Mouse (Mus musculus): ENCODE measurements around the gene Lrrn3.

Lrrn3 gene

DNA sequence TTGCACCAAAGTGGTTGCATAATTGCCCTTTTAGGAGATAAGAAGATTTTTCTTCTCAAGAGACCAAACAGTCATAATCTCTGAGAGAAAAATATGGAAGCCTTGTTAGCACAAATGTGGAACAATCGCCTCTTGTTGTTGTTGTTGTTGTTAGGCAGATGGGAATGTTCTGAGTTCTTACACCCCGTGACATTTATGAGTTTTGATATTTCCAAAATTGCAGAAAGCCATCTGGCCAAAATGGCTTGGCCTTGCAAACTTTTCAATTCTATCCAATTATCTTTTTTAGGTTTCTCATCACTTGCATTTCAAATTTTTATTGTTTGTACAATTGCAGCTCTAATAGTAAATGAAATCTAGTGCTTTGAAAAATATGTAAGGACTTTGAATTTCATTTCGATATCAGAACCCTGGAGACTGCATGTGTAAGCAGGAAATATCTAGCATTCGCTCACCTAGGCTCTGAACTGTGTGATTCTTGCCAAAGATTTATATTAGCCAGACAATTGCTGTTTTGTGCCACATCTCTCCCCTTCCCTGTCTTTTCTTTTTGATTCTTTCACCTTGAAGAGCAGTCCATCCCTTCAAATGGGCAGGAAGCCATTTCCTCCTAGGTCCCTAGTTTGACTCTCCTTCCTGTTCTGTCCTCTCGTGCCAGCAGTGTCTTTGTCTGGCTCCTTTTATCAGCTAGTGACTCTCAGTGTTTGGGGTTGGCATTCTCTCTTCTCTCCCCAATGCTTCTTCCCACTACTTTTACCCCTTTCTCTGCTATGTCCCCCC lies 49.8 kb downstream of the Lrrn3 start:
- no peak for DNase-seq (ENCODE audit: low spot score in 2 of 2)

DNA sequence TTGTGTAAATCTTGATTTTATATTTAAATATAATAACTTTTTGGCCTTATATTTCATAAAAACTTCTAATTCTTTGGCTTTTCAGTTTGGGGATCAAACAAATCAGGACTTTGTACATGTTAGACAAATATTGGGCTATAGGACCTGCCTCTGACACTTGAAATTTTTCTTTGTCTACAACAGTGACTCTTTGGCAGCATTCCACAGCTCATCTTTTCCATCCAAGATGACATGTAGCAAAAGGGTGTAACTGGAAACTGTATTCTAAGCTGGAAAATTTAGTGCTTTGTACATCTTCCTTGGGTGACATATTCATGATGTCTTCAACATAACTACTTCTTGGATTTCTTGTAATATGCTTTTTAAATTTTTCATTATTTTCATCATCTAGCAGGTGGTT lies 57.4 kb downstream of the Lrrn3 start:
- DNase-seq (ENCODE audit: low spot score in 2 of 2): no peak

DNA sequence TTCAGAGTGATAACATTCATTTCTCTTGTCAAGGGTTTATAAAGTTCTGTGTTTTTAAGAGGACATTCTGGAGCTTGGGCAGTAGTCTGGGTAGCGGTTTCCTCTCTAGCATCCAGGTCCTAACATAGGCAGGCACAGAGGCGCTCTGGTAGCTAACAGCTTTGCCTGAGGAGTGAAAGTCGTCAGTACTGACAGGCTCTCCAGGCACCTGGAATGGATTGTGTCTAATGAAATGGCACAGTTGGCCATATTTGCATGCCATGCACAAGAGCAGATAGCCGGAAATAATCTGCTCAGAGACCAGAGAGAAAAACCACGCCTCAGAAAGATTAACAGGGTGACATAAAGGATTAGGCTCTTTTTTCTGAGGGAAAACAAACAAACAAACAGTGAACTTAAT lies 58.8 kb downstream of the Lrrn3 start:
- no peak for DNase-seq (ENCODE audit: low spot score in 2 of 2)

DNA sequence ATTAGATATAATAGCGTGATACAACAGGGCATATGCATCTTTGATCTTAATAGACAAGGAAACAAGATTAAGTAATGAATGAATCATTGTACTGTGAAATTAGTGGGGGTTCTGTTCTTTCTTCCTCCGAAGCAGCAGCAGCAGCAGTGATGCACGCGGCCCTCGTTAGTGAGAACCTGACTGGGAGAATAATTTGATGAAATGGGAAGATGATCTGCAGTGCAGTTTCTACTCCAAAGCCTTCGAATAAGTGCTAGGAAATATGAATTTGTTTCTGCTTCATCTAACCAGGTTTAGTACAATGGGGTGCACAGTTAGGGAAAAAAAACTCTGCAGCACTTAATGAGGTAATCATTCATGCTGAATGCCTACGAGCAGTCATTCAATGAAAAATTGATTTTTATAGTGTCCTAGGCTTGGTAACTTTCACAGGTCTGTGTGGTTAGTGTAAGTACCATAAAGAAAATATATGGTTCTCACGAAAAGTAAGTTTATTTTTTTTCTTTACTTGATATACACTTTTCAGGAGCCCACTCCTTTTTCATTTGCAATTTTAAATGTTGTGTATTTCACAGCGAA lies 61.0 kb downstream of the Lrrn3 start:
- DNase-seq (ENCODE audit: low spot score in 2 of 2): no peak

DNA sequence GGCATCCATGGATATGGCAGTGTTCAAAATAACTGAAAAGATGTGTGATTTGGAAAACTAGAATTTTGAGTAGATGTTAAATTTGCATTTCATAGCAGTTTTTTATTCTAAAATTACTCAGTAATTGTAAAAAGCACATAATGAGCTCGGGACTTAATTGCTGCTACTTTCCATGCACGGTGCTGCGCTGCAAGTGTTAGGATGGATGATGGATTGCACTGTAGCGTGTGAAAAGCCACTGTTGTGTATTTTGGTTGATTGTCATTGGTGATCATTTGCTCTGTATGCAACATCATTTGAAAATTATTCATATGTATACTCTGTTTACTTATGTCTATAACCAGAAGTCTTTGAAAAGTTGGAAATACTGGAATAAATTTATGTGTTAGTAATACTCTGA lies 68.3 kb downstream of the Lrrn3 start:
- no peak for DNase-seq (ENCODE audit: low spot score in 2 of 2)

DNA sequence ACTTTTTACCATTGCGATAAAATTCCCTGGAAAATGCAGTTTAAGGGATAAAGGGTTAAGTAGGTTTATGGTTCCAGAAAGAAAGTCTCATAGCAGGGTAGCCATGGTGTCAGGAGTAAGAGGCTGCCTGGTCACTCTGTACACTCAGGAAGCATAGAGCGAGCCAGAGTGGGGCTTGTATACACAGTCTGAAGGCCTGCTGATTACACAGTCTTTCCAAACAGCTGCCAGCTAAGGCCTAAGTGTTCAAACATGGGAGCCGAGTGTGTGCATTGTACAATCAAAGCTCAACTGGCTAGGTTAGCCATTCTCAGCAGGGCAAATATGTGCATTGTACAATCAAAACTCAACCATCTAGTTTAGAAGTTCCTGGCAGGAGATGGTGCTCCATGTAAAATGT lies 69.1 kb downstream of the Lrrn3 start:
- no peak for DNase-seq (ENCODE audit: low spot score in 2 of 2)

DNA sequence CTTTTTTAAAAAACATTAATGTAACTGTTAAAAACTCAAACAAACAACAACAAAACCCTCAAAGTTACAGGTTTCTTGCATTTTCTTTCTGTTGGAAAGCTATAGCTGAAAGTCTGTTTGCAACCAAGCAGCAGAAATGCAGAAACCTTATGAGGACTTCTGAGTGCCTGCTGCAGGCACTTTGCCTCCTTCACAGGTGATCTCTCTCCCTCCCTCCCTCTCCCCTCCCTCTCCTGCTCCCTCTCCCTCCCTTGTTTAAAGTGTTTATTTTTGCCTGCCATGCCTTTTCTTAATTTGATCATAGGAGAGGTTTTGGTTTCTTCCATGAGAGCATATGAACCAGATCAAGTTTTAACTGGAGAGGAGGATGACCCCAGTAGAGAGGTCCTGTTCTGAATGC lies 69.6 kb downstream of the Lrrn3 start:
- no peak for DNase-seq (ENCODE audit: low spot score in 2 of 2)

DNA sequence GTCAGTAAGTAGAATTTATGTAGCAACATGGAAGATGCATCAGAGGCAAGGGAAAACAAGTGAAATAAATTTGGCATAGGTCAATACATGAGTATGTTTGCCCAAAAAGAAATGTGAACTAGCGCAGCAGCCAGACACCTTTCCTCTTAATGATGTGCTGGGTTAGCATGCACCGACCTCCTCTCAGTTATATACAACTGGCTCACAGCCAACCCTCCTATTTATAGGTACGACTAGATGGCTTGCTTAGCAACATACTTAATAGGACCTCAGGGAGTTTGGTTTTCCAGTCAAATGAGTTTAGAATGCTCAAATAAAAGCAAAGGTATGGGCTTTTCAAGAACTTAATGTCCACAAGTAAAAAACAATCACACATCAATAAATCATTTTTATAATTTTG lies 76.8 kb downstream of the Lrrn3 start:
- DNase-seq (ENCODE audit: low spot score in 2 of 2): no peak

DNA sequence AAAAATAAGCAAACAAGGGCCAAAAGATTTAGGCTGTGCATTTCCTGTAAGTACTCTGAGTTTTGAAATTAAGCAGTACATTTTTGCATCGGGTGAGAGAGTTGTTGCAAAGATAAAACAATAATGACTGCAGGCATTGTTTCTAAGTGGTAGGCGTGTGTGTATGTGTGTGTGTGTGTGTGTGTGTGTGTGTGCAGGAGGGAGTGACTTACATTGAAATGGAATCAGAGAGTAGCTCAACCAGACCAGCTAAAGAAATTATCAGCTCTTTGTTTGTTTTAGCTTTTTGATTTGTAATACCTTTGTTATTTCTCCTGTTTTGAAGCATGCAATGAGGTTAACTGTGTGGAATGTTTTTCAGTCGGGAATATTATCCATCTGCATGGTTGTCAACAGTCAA lies 84.3 kb downstream of the Lrrn3 start:
- no peak for DNase-seq (ENCODE audit: low spot score in 2 of 2)
